Mouse (Mus musculus): ENCODE measurements around the gene Pip5k1b.

Gene Pip5k1b

GRCm38 (mm10) chr19:24336370-24337076, 219.1 kb downstream of the Pip5k1b start:
- DNase-seq (ENCODE audit: low spot score in 2 of 2): no peak

- DNase-seq (ENCODE audit: low spot score in 2 of 2): no peak
These were observed 219.9 kb downstream of the Pip5k1b start for GRCm38 (mm10) chr19:24335611-24336343.

DNA sequence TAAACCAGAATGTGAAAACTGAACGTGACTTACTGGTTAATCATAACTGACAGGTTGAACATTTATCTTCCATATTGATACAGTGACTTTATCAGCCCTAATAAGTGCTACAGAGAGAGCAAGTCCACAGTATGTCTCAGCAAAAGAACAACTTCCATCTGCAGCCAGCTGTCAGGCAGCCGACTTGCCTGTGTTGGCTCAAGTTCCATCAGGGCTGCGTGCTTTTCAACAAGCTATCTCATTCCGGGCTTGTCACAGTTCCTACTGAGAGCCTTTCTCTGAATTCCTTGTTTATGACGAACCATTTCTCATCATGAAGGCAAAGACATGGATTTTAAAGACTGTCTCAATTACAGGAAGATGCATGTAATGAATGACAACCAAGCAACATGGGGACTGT, 222.7 kb downstream of the Pip5k1b start:
- no peak for DNase-seq (ENCODE audit: low spot score in 2 of 2)

DNA sequence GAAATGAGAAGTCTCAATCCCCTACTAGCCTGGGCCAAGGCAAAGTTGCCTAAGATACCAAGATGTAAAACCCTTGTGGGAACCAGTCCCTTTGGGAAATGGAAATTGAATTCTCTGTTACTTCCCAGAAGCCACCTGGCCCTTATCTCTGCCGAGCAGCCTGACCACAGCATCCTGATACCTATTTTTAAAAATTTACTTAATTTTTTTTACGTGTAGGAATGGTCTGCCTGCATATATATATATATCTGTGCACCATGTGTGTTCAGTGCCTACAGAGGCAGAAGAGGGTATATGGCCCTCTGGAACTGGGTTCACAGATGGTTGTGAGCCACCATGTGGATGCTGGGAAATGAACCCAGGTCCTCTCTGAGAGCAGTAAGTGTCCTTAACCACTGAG, 224.4 kb downstream of the Pip5k1b start:
- DNase-seq (ENCODE audit: low spot score in 2 of 2): no peak

- DNase-seq (ENCODE audit: low spot score in 2 of 2): no peak
These were observed 225.3 kb downstream of the Pip5k1b start for GRCm38 (mm10) chr19:24330366-24330765.

GRCm38 (mm10) chr19:24327921-24328320, 227.8 kb downstream of the Pip5k1b start:
- no peak for DNase-seq (ENCODE audit: low spot score in 2 of 2)

- DNase-seq (ENCODE audit: low spot score in 2 of 2): no peak
These were observed 228.7 kb downstream of the Pip5k1b start for GRCm38 (mm10) chr19:24326969-24327368.

DNA sequence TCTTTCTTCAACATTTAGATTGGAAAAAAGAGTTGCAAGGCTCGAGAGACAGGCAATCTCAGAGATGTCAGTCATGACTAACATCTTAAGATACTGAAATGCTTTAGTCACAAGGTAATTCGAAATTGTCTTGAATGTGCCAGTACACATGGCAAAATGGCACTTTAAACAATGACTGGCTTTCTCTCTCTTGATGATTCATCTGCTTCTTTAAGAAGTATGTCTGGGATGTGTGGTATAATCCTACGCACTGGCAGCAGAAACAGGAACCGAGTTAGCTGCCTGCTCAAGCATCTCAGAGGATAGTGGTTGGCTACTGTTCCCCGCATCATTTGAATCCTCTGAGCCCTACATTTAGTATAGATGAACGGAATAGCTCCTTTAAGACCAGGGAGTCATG, 230.0 kb downstream of the Pip5k1b start:
- peak; percentile 23 to 48 for DNase-seq (ENCODE audit: low spot score in 2 of 2)

DNA sequence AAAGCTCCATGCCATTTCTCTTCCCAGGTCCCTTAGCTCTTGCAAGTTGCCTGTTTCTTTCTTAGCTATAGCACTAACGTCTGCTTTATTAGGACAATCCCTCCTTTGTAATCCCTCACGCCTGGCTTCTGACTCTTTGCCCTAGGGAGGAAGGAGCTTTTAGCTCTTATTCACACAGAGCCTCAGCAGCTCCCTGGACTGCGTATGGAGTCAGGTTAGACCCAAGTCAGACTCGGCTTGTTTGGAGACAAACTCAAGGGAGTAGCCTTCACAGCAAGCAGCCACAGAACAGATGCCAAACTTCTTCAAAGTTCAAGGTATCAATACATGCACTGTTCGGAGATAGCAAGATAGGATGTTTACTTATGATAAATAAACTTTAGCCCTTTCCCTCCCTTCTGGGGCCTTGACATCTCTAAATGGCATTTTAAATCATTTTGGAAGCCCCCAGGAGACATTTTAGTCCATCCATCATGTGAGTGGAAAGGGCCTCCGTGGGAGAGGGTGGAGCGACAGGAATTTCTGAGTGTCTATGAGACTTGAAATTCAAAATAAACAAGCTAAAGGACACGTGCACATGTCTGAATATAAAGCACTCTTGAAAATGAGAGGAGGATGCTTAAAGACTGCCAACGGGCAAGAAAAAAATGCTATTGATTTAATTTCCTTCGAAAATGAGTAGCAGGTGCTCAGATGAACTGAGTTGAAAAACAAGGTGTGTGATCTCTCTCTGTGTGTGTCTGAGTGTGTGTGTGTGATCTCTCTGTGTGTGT, 231.6 kb downstream of the Pip5k1b start:
- DNase-seq (ENCODE audit: low spot score in 2 of 2): no peak

GRCm38 (mm10) chr19:24321900-24322311, 233.8 kb downstream of the Pip5k1b start:
- no peak for DNase-seq (ENCODE audit: low spot score in 2 of 2)

- no peak for DNase-seq (ENCODE audit: low spot score in 2 of 2)
These were observed 234.3 kb downstream of the Pip5k1b start for GRCm38 (mm10) chr19:24321211-24321899.

DNA sequence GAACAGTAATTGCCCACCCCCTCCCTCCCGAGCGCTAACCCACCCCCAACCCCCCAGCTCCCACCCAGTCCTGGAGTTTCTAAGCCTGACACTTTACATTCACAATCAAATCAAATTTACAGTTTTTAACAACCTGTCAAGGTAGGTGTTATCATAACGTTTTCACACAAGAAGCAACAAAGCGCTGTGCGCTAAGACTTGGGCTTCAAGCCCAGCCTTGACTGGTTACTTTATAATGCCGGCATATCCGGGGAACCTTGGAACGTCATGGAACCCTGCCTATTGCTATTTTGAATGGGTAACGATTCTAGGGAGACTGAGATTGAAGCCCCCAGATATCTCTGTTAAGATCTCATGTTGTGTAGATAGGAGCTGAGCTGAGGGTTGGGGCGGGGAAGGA, 237.5 kb downstream of the Pip5k1b start:
- DNase-seq (ENCODE audit: low spot score in 2 of 2): no peak

DNA sequence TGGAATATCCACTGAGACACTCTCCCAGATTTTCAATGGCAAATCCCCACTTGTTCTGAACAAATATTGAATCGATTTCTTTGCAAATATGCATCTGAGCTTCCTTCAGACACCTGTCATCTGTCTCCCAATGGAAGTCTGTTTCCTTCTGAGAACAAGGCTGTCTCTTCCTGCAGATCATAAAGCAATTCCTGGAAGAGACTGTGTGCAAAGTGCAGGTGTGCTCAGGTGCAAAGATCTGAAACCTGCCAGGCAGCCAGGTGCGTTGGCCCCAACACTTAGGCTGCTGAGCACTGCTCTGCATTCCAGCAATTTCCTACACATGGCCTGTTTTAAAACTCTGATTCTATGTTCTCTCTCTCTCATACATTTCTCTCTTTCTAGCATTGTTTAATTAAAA, 237.9 kb downstream of the Pip5k1b start:
- DNase-seq (ENCODE audit: low spot score in 2 of 2): no peak

- DNase-seq (ENCODE audit: low spot score in 2 of 2): peak in 1 of 2 experiments; percentile 19
These were observed 238.6 kb downstream of the Pip5k1b start for GRCm38 (mm10) chr19:24317038-24317591.

- DNase-seq (ENCODE audit: low spot score in 2 of 2): no peak
These were observed 239.5 kb downstream of the Pip5k1b start for GRCm38 (mm10) chr19:24316060-24316725.

DNA sequence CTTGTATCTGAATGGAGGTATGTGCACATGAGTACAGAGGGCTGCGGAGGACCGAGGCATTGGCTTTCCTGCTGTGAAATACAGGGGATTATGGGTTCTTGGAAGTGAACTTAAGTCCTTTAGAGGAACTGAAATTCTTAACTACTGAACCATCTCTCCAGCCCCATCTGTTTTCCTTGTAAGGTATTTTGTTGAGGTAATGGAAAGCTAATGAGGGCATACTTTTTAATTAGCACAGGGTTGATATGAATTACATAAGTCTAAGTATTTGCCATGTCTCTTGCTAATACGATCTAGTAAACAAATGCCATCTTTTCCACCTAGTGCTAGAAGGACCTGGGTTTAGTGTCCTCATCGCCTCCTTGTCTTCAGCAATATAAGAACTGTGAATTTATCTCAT, 240.4 kb downstream of the Pip5k1b start:
- DNase-seq (ENCODE audit: low spot score in 2 of 2): no peak

DNA sequence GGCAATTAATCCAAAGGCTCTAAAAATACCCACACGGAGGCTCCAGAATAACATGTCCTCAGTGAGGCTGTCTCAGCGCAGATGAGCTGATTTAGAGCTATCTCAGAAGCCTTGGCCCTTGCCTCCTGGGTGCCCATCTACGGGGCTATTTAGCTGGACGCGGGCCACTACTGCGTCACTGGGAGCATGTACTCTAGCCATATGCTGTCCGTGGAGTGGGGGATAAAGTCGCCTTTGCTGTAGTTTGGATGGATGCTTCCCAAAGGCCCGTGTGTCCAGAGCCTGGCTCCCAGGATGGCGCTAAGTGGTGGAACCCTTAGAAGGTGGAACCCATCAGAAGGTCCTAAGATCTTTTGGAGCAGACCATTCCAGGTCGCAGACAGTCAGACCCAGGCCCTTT, 241.0 kb downstream of the Pip5k1b start:
- DNase-seq (ENCODE audit: low spot score in 2 of 2): no peak

DNA sequence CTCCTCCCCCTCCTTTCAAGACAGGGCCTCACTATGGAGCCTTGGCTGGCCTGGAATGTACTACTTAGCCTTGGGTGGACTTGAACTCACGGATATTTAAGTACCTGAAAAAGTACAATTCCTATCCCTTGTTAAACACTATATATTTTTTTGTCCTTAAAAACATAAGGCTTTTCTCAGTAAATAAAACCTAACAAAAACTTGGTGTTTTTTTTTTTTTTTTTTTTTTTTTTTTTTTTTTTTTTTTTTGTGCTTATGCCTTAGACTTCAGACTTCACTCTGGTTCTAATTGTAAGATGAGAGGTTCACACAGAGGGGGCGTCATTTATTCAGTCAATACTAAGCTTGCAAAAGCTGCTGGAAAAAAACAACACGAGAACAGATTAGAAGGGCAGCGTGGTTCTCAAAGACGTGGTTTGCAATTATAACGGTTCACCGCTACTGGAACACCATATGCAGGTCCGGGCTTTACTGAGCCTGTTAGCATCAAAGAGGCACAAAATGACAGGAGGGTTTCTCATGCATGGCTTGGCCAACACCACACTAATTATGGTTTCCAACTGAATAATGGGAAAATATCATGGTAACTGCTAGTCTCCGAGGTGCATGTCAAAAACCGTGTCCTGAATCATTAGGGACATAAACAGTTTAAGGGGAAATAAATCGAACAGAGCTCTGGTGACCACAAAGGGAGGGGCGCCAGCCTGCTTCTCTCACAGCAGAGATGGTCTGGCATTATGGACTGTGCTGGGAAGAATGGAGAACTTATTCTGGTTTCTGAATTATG, 242.9 kb downstream of the Pip5k1b start:
- DNase-seq (ENCODE audit: low spot score in 2 of 2): no peak

- no peak for DNase-seq (ENCODE audit: low spot score in 2 of 2)
These were observed 243.6 kb downstream of the Pip5k1b start for GRCm38 (mm10) chr19:24312046-24312445.

GRCm38 (mm10) chr19:24308305-24308705, 247.4 kb downstream of the Pip5k1b start:
- peak in 1 of 2 experiments; percentile 39 for DNase-seq (ENCODE audit: low spot score in 2 of 2)

All from left cerebral cortex, adult 9 months (tissue).